Mouse (Mus musculus) ES-Bruce4 (cell line): ENCODE measurements around the gene Zbtb20. TPM values are rescaled to one million over a fixed set of nuclear protein-coding genes. Genes with fewer than 3 reads are reported as not detected.

ENCODE experiments used
- H3K27ac ChIP-seq: 2 replicates; pipeline ENCODE4 v1.5.1; 2012; ENCODE audit warnings: low read length, inconsistent platforms; ENCODE audit not compliant: insufficient read depth
- H3K27me3 ChIP-seq: 2 replicates; pipeline ENCODE4 v1.6.1; 2012; ENCODE audit warnings: mild to moderate bottlenecking, low read length, inconsistent platforms; ENCODE audit not compliant: control insufficient read depth, poor library complexity, insufficient read depth, severe bottlenecking
- H3K36me3 ChIP-seq: 2 replicates; pipeline ENCODE4 v1.6.1; 2012; ENCODE audit warnings: inconsistent platforms, mild to moderate bottlenecking, low read length, moderate library complexity; ENCODE audit not compliant: control insufficient read depth, poor library complexity, insufficient read depth, severe bottlenecking
- H3K4me1 ChIP-seq: one replicate; pipeline ENCODE4 v1.8.1; 2011; ENCODE audit warnings: low read length; ENCODE audit not compliant: control insufficient read depth, insufficient read depth
- H3K4me3 ChIP-seq: 2 replicates; pipeline ENCODE4 v1.5.1; 2011; ENCODE audit warnings: low read depth, mild to moderate bottlenecking, low read length
- H3K9ac ChIP-seq: 2 replicates; pipeline ENCODE4 v1.6.1; 2012; ENCODE audit warnings: low read depth, mild to moderate bottlenecking, inconsistent platforms; ENCODE audit not compliant: poor library complexity, severe bottlenecking
- H3K9me3 ChIP-seq: replicated peaks from 2 replicates; pipeline ENCODE4 v1.6.1; 2012; ENCODE audit warnings: mild to moderate bottlenecking, low read length, inconsistent platforms; ENCODE audit not compliant: control insufficient read depth, poor library complexity, insufficient read depth, severe bottlenecking
- CTCF ChIP-seq: IDR thresholded peaks from one replicate; pipeline ENCODE4 v1.8.1; 2011; ENCODE audit warnings: low read depth, low read length
- EP300 ChIP-seq: IDR thresholded peaks from 2 replicates; pipeline ENCODE4 v1.6.1; 2011; ENCODE audit warnings: low read depth, low read length; ENCODE audit not compliant: insufficient read depth
- POLR2A ChIP-seq: IDR thresholded peaks from one replicate; pipeline ENCODE4 v1.8.1; 2011; ENCODE audit warnings: low read length; ENCODE audit not compliant: insufficient read depth
- polyA plus RNA-seq: library from polyadenylated mRNA; stranded (reverse); fragments of >200 nt; gene quantifications from 2 replicates; pipeline ENCODE4 v1.2.4, GENCODE M21; 2011; ENCODE audit warnings: low read depth; ENCODE audit not compliant: missing spikeins, insufficient read depth, insufficient read length

The Zbtb20 gene
- polyA plus RNA-seq, 1 experiment: 9.9 TPM

- Histone ChIP-seq H3K27ac (no peak overlapping the region), H3K9me3 (no peaks in the 10 kb centered on the region), H3K4me3 (no peak overlapping the region), H3K9ac (no peak overlapping the region), H3K36me3 (no peaks in the 10 kb centered on the region), H3K4me1 (no peaks in the 10 kb centered on the region), H3K27me3 (no peaks in the 10 kb centered on the region)
- TF ChIP-seq CTCF (no peak), EP300 (no peak), POLR2A (no peak)
These were observed 343.7 kb downstream of the Zbtb20 start for GRCm38 (mm10) chr16:43219367-43219766.

GRCm38 (mm10) chr16:43221313-43221712 lies 345.6 kb downstream of the Zbtb20 start:
- no peak for TF ChIP-seq POLR2A
- TF ChIP-seq EP300: no peak
- TF ChIP-seq CTCF: no peak
- no peak overlapping the region for H3K4me3 ChIP-seq
- H3K27me3 ChIP-seq: no peaks in the 10 kb centered on the region
- H3K9ac ChIP-seq: no peak overlapping the region
- H3K36me3 ChIP-seq: no peaks in the 10 kb centered on the region
- H3K9me3 ChIP-seq: no peaks in the 10 kb centered on the region
- no peaks in the 10 kb centered on the region for H3K4me1 ChIP-seq
- H3K27ac ChIP-seq: no peak overlapping the region

GRCm38 (mm10) chr16:43230253-43230652 lies 354.6 kb downstream of the Zbtb20 start:
- Histone ChIP-seq H3K27me3 (no peaks in the 10 kb centered on the region), H3K27ac (no peak overlapping the region), H3K4me3 (no peak overlapping the region), H3K36me3 (no peaks in the 10 kb centered on the region), H3K9me3 (no peaks in the 10 kb centered on the region), H3K9ac (no peak overlapping the region), H3K4me1 (no peaks in the 10 kb centered on the region)
- TF ChIP-seq CTCF (no peak), EP300 (no peak), POLR2A (no peak)

- no peaks in the 10 kb centered on the region for H3K36me3 ChIP-seq
- H3K4me1 ChIP-seq: no peaks in the 10 kb centered on the region
- H3K9me3 ChIP-seq: no peaks in the 10 kb centered on the region
- H3K4me3 ChIP-seq: no peak overlapping the region
- no peaks in the 10 kb centered on the region for H3K27me3 ChIP-seq
- no peak overlapping the region for H3K27ac ChIP-seq
- no peak for TF ChIP-seq CTCF
- no peak for TF ChIP-seq POLR2A
- TF ChIP-seq EP300: no peak
- H3K9ac ChIP-seq: no peak overlapping the region
These were observed 358.6 kb downstream of the Zbtb20 start for GRCm38 (mm10) chr16:43234249-43234648.

DNA sequence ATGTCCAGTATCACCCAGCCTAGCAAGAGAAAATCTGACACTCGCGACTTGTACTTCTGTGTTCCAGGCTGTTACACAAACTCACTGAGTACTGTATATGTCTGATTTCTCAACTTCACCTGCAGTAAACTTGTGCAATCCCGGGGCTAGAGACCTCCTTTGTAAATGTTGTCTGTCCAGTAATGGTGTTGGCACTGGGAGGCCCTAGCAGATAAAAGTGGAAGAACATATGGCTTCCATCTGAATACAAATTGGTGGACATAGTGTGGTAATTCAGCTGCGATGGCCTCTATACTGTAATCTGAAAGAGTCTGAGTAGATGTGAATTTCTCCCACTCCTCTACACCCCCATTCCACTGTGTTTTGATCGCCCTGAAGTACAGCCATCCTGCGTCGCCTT lies 359.6 kb downstream of the Zbtb20 start:
- Histone ChIP-seq H3K4me3 (no peak overlapping the region), H3K9me3 (no peaks in the 10 kb centered on the region), H3K36me3 (no peaks in the 10 kb centered on the region), H3K4me1 (no peaks in the 10 kb centered on the region), H3K9ac (no peak overlapping the region), H3K27ac (no peak overlapping the region), H3K27me3 (no peaks in the 10 kb centered on the region)
- TF ChIP-seq POLR2A (no peak), EP300 (no peak), CTCF (no peak)

GRCm38 (mm10) chr16:43235721-43236159 lies 360.1 kb downstream of the Zbtb20 start:
- Histone ChIP-seq H3K9ac (no peak overlapping the region), H3K4me1 (no peaks in the 10 kb centered on the region), H3K27ac (no peak overlapping the region), H3K27me3 (no peaks in the 10 kb centered on the region), H3K36me3 (no peaks in the 10 kb centered on the region), H3K9me3 (no peaks in the 10 kb centered on the region), H3K4me3 (no peak overlapping the region)
- TF ChIP-seq POLR2A (no peak), EP300 (no peak), CTCF (no peak)
